In the genomic region with DNA sequence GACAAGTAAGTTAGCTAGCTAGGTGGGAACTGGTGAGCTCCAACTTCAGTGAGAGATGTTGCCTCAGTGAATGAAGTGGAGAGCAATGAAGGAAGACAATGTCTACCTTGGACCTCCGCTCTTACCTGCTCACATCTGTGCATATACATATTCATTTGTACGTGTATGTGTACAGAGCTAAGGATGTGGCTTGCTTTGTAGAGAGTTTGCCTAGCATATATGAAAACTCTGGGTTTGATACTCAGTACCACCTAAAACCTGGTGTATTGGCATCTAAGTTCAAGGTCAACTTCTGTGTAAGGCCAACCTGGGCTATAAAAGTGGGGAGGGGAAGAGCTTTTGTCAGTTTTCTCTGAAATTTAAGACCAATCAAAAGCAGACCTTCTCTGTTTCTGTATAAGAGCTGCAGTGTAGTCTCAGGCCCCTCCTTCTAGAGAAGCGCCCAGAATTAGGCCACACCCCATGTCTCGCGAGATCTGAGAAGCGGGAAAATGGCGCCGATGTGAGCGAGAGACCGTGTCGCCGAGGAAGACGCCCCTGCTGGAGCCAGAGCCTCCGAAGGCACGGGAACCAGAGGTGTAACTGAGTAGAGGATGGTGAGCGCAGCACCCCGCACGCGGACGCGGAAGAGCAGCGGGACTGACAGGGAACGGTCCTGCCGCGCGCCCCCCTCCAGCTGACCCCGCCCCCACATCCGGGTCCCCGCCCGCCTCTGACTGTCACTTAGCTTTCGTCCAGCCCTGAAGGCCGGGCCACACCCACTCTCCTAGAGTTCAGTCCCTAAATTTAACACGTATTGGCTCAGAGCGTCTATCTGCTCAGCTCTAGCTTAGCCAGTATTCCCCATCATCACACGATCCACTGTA, we compare ENCODE assay signal across 7 mouse cellular contexts. TPM values are rescaled to one million over a fixed set of nuclear protein-coding genes. Genes with fewer than 3 reads are reported as not detected.
A peak's percentile ranks its signal among the peaks of the same experiment; 100 is the strongest.
DNase-seq lines count a peak whose midpoint lies in the region; ATAC-seq lines count a peak whose summit lies in the region.

A gene (plus strand): TSS at position 470 of the 866 bp plus-strand sequence.

- H3K9me3 ChIP-seq in embryonic facial prominence, embryonic 10.5 days, result no peaks in the 10 kb centered on the region
- no peaks in the 10 kb centered on the region for H3K9me3 ChIP-seq in limb, embryonic 10.5 days (replicated peaks)
- H3K9me3 ChIP-seq in midbrain, embryonic 13.5 days, result no peaks in the 10 kb centered on the region

- H3K4me3 ChIP-seq in embryonic facial prominence, embryonic 10.5 days, result peak within 1 kb of the TSS; percentile 79
- peak within 1 kb of the TSS; percentile 84 for H3K4me3 ChIP-seq in limb, embryonic 10.5 days
- peak within 1 kb of the TSS; percentile 66 for H3K4me3 ChIP-seq in midbrain, embryonic 13.5 days (replicated peaks)

- no peaks in the 10 kb centered on the region for H3K27me3 ChIP-seq in embryonic facial prominence, embryonic 10.5 days (replicated peaks; ENCODE audit: low read depth, poor library complexity, severe bottlenecking)
- H3K27me3 ChIP-seq in limb, embryonic 10.5 days (ENCODE audit: low read depth, poor library complexity, severe bottlenecking), result no peaks in the 10 kb centered on the region
- no peaks in the 10 kb centered on the region for H3K27me3 ChIP-seq in midbrain, embryonic 13.5 days

- H3K27ac ChIP-seq in embryonic facial prominence, embryonic 10.5 days (replicated peaks), result peak within 1 kb of the TSS; percentile 99
- H3K27ac ChIP-seq in limb, embryonic 10.5 days, result peak within 1 kb of the TSS; percentile 99
- H3K27ac ChIP-seq in midbrain, embryonic 13.5 days, result peak within 1 kb of the TSS; percentile 98

- peaks cover 24% of the 10 kb centered on the region for H3K4me1 ChIP-seq in embryonic facial prominence, embryonic 10.5 days
- H3K4me1 ChIP-seq in limb, embryonic 10.5 days, result peaks cover 21% of the 10 kb centered on the region
- peaks cover 25% of the 10 kb centered on the region for H3K4me1 ChIP-seq in midbrain, embryonic 13.5 days (replicated peaks)

- peak within 1 kb of the TSS; percentile 82 for H3K9ac ChIP-seq in midbrain, embryonic 13.5 days (replicated peaks)

- peak; percentile 93 for DNase-seq in adrenal gland, postnatal 10 days
- peak; percentile 92 for DNase-seq in embryonic facial prominence, embryonic 10.5 days (ENCODE audit: low spot score)
- peak; percentile 88 for DNase-seq in kidney, adult 11 months
- peak; percentile 94 for DNase-seq in limb, embryonic 10.5 days (ENCODE audit: low spot score)
- peak; percentile 95 for DNase-seq in spleen, adult 12 weeks (ENCODE audit: low spot score)

- 4% methylated on average over 35 of the region's 35 CpGs for WGBS in embryonic facial prominence, embryonic 10.5 days
- 2% methylated on average over 35 of the region's 35 CpGs for WGBS in limb, embryonic 10.5 days
- 4% methylated on average over 34 of the region's 35 CpGs for WGBS in midbrain, embryonic 13.5 days

- peaks cover 34% of the 10 kb centered on the region for H3K36me3 ChIP-seq in embryonic facial prominence, embryonic 10.5 days (replicated peaks)
- H3K36me3 ChIP-seq in limb, embryonic 10.5 days, result peaks cover 37% of the 10 kb centered on the region
- peaks cover 21% of the 10 kb centered on the region for H3K36me3 ChIP-seq in midbrain, embryonic 13.5 days

- H3K4me2 ChIP-seq in midbrain, embryonic 13.5 days (replicated peaks), result peak within 1 kb of the TSS; percentile 74

- peak; percentile 94 for ATAC-seq in granulocyte monocyte progenitor cell, adult 5-6 weeks (replicated peaks; ENCODE audit: poor library complexity, severe bottlenecking)
- ATAC-seq in midbrain, embryonic 13.5 days, result peak; percentile 95

RNA-seq across cellular contexts. Expression of the gene that starts here (rescaled TPM):
- 10 to 100 TPM; 25.6 to 42.6 TPM for total RNA-seq in adrenal gland, postnatal 10 days (2021)
- 53.4 and 58.1 TPM in 2 replicates for polyA plus RNA-seq in embryonic facial prominence, embryonic 10.5 days (2016; fragmentation: Nextera tagmentation; extraction: Ambion mirVana)
- 73.2 and 79.9 TPM in 2 replicates for total RNA-seq in granulocyte monocyte progenitor cell, adult 5-6 weeks (2014; fragmentation: Nextera tagmentation)
- 23.1 and 28.2 TPM in 2 replicates for total RNA-seq in granulocyte monocyte progenitor cell, adult 5-6 weeks (2017)
- polyA plus RNA-seq in limb, embryonic 10.5 days (2016; fragmentation: Nextera tagmentation; extraction: Ambion mirVana), result 39.4 and 42.2 TPM in 2 replicates
- 68.0 and 69.0 TPM in 2 replicates for polyA plus RNA-seq in midbrain, embryonic 13.5 days (2015; fragmentation: Nextera tagmentation; extraction: Ambion mirVana)

Comparison
In these comparisons a context has a peak if more than half of its experiments do, and no peak if none do; other contexts are left out.
1. Peak in every context shown above with its lines: DNase-seq, ATAC-seq, H3K4me3 ChIP-seq and H3K27ac ChIP-seq.